Mouse (Mus musculus) adipose tissue, adult 10 weeks (tissue): ENCODE measurements around the gene Gm20503. TPM values are rescaled to one million over a fixed set of nuclear protein-coding genes. Genes with fewer than 3 reads are reported as not detected.

Experiments
- polyA plus RNA-seq: library from polyadenylated mRNA; stranded (reverse); fragments of 350-450 nt; fragmentation: Illumina TruSeq; extraction: RNeasy Lipid Tissue Mini Kit (QIAGEN cat#74804); gene quantifications from one replicate; pipeline ENCODE4 v1.2.3, GENCODE M21; 2014; ENCODE audit warnings: low read depth, low replicate concordance

Gm20503 gene
- not detected for polyA plus RNA-seq

GRCm38 (mm10) chr4:59002948-59003805 lies at the start of gene Gm20503:
TSS of gene Gm20503 (plus strand) at chr4:59003210.

DNA sequence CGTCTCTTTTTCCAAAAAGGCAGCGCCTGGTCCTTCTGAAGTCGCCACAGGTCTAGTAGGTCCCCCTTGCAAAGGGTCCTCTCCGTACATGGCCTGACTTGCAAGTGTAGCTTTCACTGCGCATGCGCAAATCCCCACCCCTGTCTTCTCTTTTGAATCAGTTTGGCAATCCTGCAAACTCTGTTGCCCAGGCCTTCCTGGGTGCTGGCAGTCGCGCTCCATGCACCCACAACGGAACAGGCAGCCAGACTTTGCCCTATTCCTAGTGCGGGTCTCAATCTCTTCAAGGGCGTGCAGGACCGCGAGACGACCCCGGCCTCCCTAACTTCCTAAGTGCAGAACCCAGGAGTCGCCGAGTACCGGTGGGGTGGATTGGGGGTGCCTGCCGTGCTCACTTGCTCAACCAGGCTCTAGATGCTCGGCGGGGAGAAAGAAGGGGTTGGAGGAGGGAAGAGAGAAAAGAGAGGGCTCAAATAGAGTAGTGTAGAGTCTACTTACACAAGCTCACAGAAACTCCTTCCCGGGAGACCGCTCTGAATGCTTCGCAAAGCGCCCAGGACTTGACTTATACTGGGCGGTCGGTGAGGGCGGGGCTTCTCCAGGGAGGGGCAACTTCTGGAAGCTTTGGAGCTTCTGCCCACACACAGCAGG lies 16.3 kb upstream of the Gm20503 start, which contains the start of gene Ptgr1:
Gene Ptgr1, minus strand, starts transcription at position 580 of the 651 bp plus-strand sequence.

DNA sequence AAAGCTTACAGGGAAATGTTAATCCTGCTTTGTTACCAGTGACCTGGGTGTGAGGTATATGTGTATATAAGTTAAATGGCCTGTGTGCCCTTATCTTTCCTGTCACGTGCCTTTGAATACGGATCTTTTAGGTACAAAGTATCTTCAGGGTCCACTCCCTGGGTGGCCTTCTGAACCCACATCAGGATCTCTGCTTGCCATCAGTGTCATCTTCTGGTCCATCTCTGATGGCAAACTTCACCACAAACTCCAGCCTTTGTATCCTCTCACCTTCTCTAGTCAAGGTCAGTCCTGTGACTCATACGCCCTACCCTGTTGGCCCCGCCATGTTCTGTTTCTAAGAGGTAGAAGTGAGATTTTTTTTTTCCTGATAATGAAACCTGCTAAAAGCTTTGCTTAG lies 8.2 kb upstream of the Gm20503 start, which contains the start of gene Dnajc25:
Gene Dnajc25, plus strand, starts transcription at position 301 of the 400 bp plus-strand sequence.

DNA sequence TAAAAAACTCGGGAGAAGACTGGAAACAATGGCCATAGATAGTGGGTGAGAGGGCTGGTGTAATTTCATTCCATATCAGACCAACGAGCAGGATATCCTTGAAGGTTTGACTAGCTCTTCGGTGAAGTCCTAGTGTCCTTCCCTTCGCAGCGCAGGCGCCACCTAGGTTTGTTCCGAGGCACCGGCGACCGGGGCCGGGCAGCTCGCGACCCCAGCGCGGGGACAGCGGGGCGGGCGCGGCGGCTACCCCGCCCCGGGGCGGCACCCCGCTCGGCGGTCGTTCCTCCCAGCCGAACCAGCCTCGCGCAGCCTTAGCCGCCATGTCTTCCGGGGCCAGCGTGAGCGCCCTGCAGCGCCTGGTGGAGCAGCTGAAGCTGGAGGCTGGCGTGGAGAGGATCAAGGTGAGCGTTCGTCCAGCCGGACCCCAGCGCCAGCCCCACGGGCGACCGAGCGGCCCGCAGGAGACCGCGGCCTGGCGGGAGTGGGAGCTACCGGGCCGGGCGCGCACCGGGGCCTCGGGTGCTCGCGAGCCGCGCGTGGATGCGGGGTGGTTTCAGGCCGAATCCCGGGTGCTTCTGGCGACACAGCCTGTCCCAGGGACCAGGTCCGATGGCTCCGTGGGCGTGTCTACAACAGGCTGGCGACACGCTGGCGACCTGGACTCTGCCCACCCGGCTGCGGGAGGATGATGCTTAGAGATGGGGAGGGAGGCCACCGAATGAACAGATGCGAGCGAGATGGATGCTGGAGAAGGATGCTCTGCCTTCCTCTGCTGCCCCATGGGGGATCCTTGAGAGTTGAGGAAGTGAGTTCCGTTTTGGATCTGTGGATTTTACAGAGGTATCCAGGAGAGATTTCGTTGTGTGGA lies 32.1 kb downstream of the Gm20503 start, which contains the start of gene Gng10:
Gene Gng10, plus strand, starts transcription at position 171 of the 868 bp plus-strand sequence.

Other genes with a start within 250 kb of the Gm20503 start
- gene Olfr267, start 215.5 kb upstream of the Gm20503 start, polyA plus RNA-seq: not detected
- 44.0 TPM for gene Ecpas, start 90.5 kb upstream of the Gm20503 start, polyA plus RNA-seq
- gene Zkscan16, start 59.6 kb upstream of the Gm20503 start, polyA plus RNA-seq: 1.3 TPM
- 4.6 TPM for gene Ptgr1, start 16.1 kb upstream of the Gm20503 start, polyA plus RNA-seq
- gene Dnajc25, start 8.1 kb upstream of the Gm20503 start, polyA plus RNA-seq: 10.7 TPM
- gene Gng10, start 31.9 kb downstream of the Gm20503 start, polyA plus RNA-seq: 25.2 TPM
- 0.07 TPM for gene AI481877, start 135.8 kb downstream of the Gm20503 start, polyA plus RNA-seq
- 11.2 TPM for gene Ugcg, start 186.0 kb downstream of the Gm20503 start, polyA plus RNA-seq